Mouse (Mus musculus): ENCODE results near the gene Prkag1.

DNA sequence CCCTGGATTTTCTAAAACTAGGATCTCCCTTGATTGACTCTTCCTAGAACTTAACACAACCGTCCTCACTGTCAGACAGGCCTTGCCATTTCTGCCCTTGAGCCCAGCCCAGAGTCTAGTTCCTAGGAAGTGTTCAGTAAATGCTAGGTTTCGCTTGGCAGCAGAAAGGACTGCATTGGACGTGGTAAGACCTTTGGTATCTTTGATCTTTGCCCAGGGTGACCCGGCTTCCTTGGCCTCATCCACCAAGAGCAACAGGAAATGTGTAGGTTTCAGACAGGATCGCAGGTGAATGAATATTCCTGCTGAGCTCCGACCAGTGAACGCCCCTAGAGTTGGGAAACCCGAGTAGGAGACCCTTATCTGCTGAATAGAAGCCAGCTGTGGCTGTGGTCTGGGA is 28.4 kb downstream of the Prkag1 start:
- TF ChIP-seq CTCF (IDR thresholded peaks at IDR 0.05; ENCODE audit: low read depth) (no peak), EP300 (optimal IDR thresholded peaks at IDR 0.05) (no peak)

Data from stomach, postnatal 0 days (tissue).